Mouse (Mus musculus) liver, embryonic 15.5 days (tissue): ENCODE measurements around the gene Galnt18. TPM values are rescaled to one million over a fixed set of nuclear protein-coding genes. Genes with fewer than 3 reads are reported as not detected.

Source experiments
- ATAC-seq: fragments of 200-750 bp; cut with Nextera tagmentation; 2 replicates; pipeline ENCODE4 v1.8.0; 2017; ENCODE audit warnings: moderate number of reproducible peaks, mild to moderate bottlenecking, moderate library complexity; ENCODE audit not compliant: insufficient read depth
- H3K27ac ChIP-seq: fragments of 300-500 bp; sonication (generic); replicated peaks from 2 replicates; pipeline ENCODE4 v1.5.1; 2015; ENCODE audit warnings: mild to moderate bottlenecking, inconsistent platforms
- H3K27me3 ChIP-seq: fragments of 300-500 bp; sonication (generic); 2 replicates; pipeline ENCODE4 v1.6.1; 2015; ENCODE audit warnings: mild to moderate bottlenecking, inconsistent platforms
- H3K36me3 ChIP-seq: fragments of 300-500 bp; sonication (generic); replicated peaks from 2 replicates; pipeline ENCODE4 v1.6.1; 2015; ENCODE audit warnings: moderate library complexity, mild to moderate bottlenecking, inconsistent platforms
- H3K4me1 ChIP-seq: fragments of 300-500 bp; sonication (generic); replicated peaks from 2 replicates; pipeline ENCODE4 v1.6.1; 2015; ENCODE audit warnings: inconsistent platforms
- H3K4me2 ChIP-seq: fragments of 300-500 bp; sonication (generic); 2 replicates; pipeline ENCODE4 v1.6.1; 2015; ENCODE audit warnings: moderate library complexity, mild to moderate bottlenecking, inconsistent platforms
- H3K4me3 ChIP-seq: fragments of 300-500 bp; sonication (generic); replicated peaks from 2 replicates; pipeline ENCODE4 v1.5.1; 2015; ENCODE audit warnings: mild to moderate bottlenecking, inconsistent platforms
- H3K9ac ChIP-seq: fragments of 300-500 bp; sonication (generic); 2 replicates; pipeline ENCODE4 v1.6.1; 2015; ENCODE audit warnings: moderate library complexity, mild to moderate bottlenecking, inconsistent platforms
- H3K9me3 ChIP-seq: fragments of 300-500 bp; sonication (generic); replicated peaks from 2 replicates; pipeline ENCODE4 v1.6.1; 2016; ENCODE audit warnings: inconsistent platforms
- WGBS: fragments of 180-500 bp; shearing (Covaris S2); methylation state at CpG from one replicate; pipeline ENCODE4 v1.1.7; 2015; ENCODE audit warnings: mixed read lengths; ENCODE audit not compliant: insufficient replicate concordance; 5-methylcytosine and 5-hydroxymethylcytosine counted together
- polyA plus RNA-seq: library from polyadenylated mRNA; unstranded; fragments of >200 nt; fragmentation: Nextera tagmentation; extraction: Ambion mirVana; gene quantifications from 2 replicates; pipeline ENCODE4 v1.2.1, GENCODE M21; 2015

Gene Galnt18
- polyA plus RNA-seq, 1 experiment from 2014 or later: 1.5 TPM

- H3K4me1 ChIP-seq: no peaks in the 10 kb centered on the region
- H3K4me2 ChIP-seq: no peak overlapping the region
- no peaks in the 10 kb centered on the region for H3K9me3 ChIP-seq
- WGBS: 53% methylated on average over 8 of the region's 8 CpGs
- no peak overlapping the region for H3K9ac ChIP-seq
- ATAC-seq: no peak
- H3K4me3 ChIP-seq: no peak overlapping the region
- H3K36me3 ChIP-seq: no peaks in the 10 kb centered on the region
- H3K27ac ChIP-seq: no peak overlapping the region
- H3K27me3 ChIP-seq: no peaks in the 10 kb centered on the region
These were observed 8.5 kb downstream of the Galnt18 start for GRCm38 (mm10) chr7:111771251-111771801.

GRCm38 (mm10) chr7:111770585-111770984 is 9.2 kb downstream of the Galnt18 start:
- Histone ChIP-seq H3K9ac (no peak overlapping the region), H3K4me2 (no peak overlapping the region), H3K9me3 (no peaks in the 10 kb centered on the region), H3K4me3 (no peak overlapping the region), H3K27ac (no peak overlapping the region), H3K36me3 (no peaks in the 10 kb centered on the region), H3K27me3 (no peaks in the 10 kb centered on the region), H3K4me1 (no peaks in the 10 kb centered on the region)
- no peak for ATAC-seq
- 69% methylated on average over 3 of the region's 3 CpGs for WGBS

- no peak for ATAC-seq
- WGBS: 42% methylated on average over 9 of the region's 9 CpGs
- Histone ChIP-seq H3K9me3 (no peaks in the 10 kb centered on the region), H3K4me2 (no peak overlapping the region), H3K4me3 (no peak overlapping the region), H3K27me3 (no peaks in the 10 kb centered on the region), H3K9ac (no peak overlapping the region), H3K27ac (no peak overlapping the region), H3K4me1 (no peaks in the 10 kb centered on the region), H3K36me3 (no peaks in the 10 kb centered on the region)
These were observed 13.5 kb downstream of the Galnt18 start for GRCm38 (mm10) chr7:111766145-111766767.

- no peak overlapping the region for H3K4me3 ChIP-seq
- no peak for ATAC-seq
- no peak overlapping the region for H3K4me2 ChIP-seq
- H3K9me3 ChIP-seq: no peaks in the 10 kb centered on the region
- H3K27me3 ChIP-seq: no peaks in the 10 kb centered on the region
- H3K36me3 ChIP-seq: no peaks in the 10 kb centered on the region
- WGBS: 40% methylated on average over 6 of the region's 6 CpGs
- no peaks in the 10 kb centered on the region for H3K4me1 ChIP-seq
- no peak overlapping the region for H3K9ac ChIP-seq
- no peak overlapping the region for H3K27ac ChIP-seq
These were observed 17.0 kb downstream of the Galnt18 start for GRCm38 (mm10) chr7:111762754-111763153.

- no peaks in the 10 kb centered on the region for H3K4me1 ChIP-seq
- no peaks in the 10 kb centered on the region for H3K9me3 ChIP-seq
- H3K4me3 ChIP-seq: no peak overlapping the region
- H3K36me3 ChIP-seq: no peaks in the 10 kb centered on the region
- H3K9ac ChIP-seq: no peak overlapping the region
- no peaks in the 10 kb centered on the region for H3K27me3 ChIP-seq
- no peak overlapping the region for H3K27ac ChIP-seq
- ATAC-seq: no peak
- H3K4me2 ChIP-seq: no peak overlapping the region
- WGBS: 67% methylated on average over 3 of the region's 3 CpGs
These were observed 31.2 kb downstream of the Galnt18 start for GRCm38 (mm10) chr7:111748571-111749071.

GRCm38 (mm10) chr7:111744770-111745169 is 35.0 kb downstream of the Galnt18 start:
- H3K4me1 ChIP-seq: no peaks in the 10 kb centered on the region
- no peaks in the 10 kb centered on the region for H3K9me3 ChIP-seq
- no peak for ATAC-seq
- no peaks in the 10 kb centered on the region for H3K36me3 ChIP-seq
- H3K27ac ChIP-seq: no peak overlapping the region
- no peak overlapping the region for H3K4me3 ChIP-seq
- no peak overlapping the region for H3K9ac ChIP-seq
- H3K27me3 ChIP-seq: no peaks in the 10 kb centered on the region
- H3K4me2 ChIP-seq: no peak overlapping the region

- no peaks in the 10 kb centered on the region for H3K36me3 ChIP-seq
These were observed 38.2 kb downstream of the Galnt18 start for GRCm38 (mm10) chr7:111741595-111741994.

GRCm38 (mm10) chr7:111740091-111740490 is 39.7 kb downstream of the Galnt18 start:
- ATAC-seq: no peak
- Histone ChIP-seq H3K9me3 (no peaks in the 10 kb centered on the region), H3K9ac (no peak overlapping the region), H3K27ac (no peak overlapping the region), H3K27me3 (no peaks in the 10 kb centered on the region), H3K36me3 (no peaks in the 10 kb centered on the region), H3K4me1 (no peaks in the 10 kb centered on the region; the same call in 1 of the 2 replicates), H3K4me2 (no peak overlapping the region), H3K4me3 (no peak overlapping the region)
- WGBS: 65% methylated on average over 6 of the region's 6 CpGs

More at GRCm38 (mm10) chr7:111741595-111741994, 38.2 kb downstream of the Galnt18 start:
- no peak overlapping the region for H3K27ac ChIP-seq
- H3K4me3 ChIP-seq: no peak overlapping the region
- no peaks in the 10 kb centered on the region for H3K9me3 ChIP-seq
- no peak overlapping the region for H3K4me2 ChIP-seq
- 29% methylated on average over 2 of the region's 2 CpGs for WGBS
- H3K27me3 ChIP-seq: no peaks in the 10 kb centered on the region
- no peak for ATAC-seq
- H3K4me1 ChIP-seq: no peaks in the 10 kb centered on the region; the same call in 1 of the 2 replicates
- no peak overlapping the region for H3K9ac ChIP-seq

GRCm38 (mm10) chr7:111739371-111739765 is 40.4 kb downstream of the Galnt18 start:
- Histone ChIP-seq H3K9me3 (no peaks in the 10 kb centered on the region), H3K4me3 (no peak overlapping the region), H3K4me2 (no peak overlapping the region), H3K27ac (no peak overlapping the region), H3K4me1 (no peaks in the 10 kb centered on the region; the same call in 1 of the 2 replicates), H3K9ac (no peak overlapping the region), H3K36me3 (no peaks in the 10 kb centered on the region), H3K27me3 (no peaks in the 10 kb centered on the region)
- WGBS: 49% methylated on average over 5 of the region's 5 CpGs
- no peak for ATAC-seq

GRCm38 (mm10) chr7:111738456-111739370 is 41.1 kb downstream of the Galnt18 start:
- H3K36me3 ChIP-seq: no peaks in the 10 kb centered on the region
- no peak overlapping the region for H3K27ac ChIP-seq
- no peak overlapping the region for H3K4me3 ChIP-seq
- 40% methylated on average over 10 of the region's 10 CpGs for WGBS
- no peaks in the 10 kb centered on the region for H3K9me3 ChIP-seq
- H3K27me3 ChIP-seq: no peaks in the 10 kb centered on the region
- no peak overlapping the region for H3K4me2 ChIP-seq
- H3K4me1 ChIP-seq: no peaks in the 10 kb centered on the region; the same call in 1 of the 2 replicates
- H3K9ac ChIP-seq: no peak overlapping the region
- ATAC-seq: no peak

GRCm38 (mm10) chr7:111737426-111737825 is 42.4 kb downstream of the Galnt18 start:
- H3K9me3 ChIP-seq: no peaks in the 10 kb centered on the region
- no peak overlapping the region for H3K4me3 ChIP-seq
- no peaks in the 10 kb centered on the region; the same call in 1 of the 2 replicates for H3K4me1 ChIP-seq
- no peaks in the 10 kb centered on the region for H3K27me3 ChIP-seq
- no peak overlapping the region for H3K27ac ChIP-seq
- H3K36me3 ChIP-seq: no peaks in the 10 kb centered on the region
- no peak overlapping the region for H3K4me2 ChIP-seq
- no peak overlapping the region for H3K9ac ChIP-seq
- no peak for ATAC-seq
- WGBS: 25% methylated on average over 7 of the region's 7 CpGs
